Mouse (Mus musculus) T-cell, adult 2 months (primary cell): Measurements from ENCODE around the gene Gbp7.
A peak's percentile ranks its signal among the peaks of the same experiment; 100 is the strongest.
"Not testable (repeated sequence)": the region's sequence is repeated elsewhere in the genome, so short reads cannot be mapped to it uniquely, and the experiment has no call there.

ENCODE experiments used
- DNase-seq: peaks from one replicate; pipeline ENCODE4 v3.0.0; 2022; ENCODE audit warnings: low spot score

The Gbp7 gene

DNA sequence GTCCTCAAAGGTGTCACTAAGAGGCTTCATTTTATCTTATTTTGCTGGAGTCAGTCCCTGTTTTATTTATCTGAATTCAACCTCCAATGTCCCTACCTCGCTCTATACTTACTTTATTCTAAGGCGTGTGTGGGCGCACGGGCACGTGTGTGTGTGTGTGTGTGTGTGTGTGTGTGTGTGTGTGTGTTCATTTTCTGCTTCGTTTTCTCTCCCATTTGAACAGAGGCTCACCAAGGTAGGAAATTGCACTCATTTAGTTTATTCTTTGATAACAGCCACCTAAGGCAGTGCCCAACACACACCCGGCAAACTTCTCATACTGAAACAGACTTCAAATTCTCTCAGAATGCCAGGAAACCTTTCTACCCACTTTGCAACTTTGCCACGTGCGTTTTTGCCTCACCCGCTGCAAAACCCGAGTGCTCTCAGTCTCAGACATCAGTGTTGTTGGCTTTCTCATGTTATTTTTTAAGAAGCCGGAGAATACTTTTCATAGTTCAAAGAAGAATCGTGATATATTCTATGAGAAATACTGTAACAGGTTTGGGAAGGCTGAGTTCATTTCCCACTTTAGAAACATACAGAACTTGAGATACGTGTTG lies 31.0 kb downstream of the Gbp7 start:
- DNase-seq: peak; percentile 6

DNA sequence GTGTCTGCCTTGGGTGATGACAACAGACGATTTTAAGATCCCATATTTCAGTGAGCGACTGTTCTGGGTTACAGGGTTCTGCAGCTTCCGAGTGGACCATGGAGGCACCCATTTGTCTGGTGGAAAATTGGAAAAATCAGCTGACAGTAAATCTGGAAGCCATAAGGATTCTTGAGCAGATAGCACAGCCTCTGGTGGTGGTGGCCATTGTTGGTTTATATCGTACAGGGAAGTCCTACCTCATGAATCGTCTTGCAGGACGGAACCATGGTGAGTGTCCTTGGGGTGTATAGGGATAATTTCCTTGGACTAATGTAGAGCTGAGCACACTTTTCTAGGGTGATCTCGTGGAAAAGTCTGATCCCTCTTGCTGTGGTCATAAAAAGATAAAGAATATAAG lies 31.5 kb downstream of the Gbp7 start:
- no peak for DNase-seq

DNA sequence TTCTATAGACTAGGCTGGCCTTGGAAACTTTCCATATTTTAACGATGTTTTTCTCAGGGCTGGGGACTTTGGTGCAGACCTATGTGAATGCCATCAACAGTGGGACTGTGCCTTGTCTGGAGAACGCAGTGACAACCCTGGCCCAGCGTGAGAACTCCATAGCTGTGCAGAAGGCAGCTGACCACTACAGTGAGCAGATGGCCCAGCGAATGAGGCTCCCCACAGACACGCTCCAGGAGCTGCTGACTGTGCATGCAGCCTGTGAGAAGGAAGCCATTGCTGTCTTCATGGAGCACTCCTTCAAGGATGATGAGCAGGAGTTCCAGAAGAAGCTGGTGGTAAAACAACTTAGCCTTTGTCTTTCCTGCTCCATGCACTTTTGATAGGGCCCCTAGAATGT lies 37.3 kb downstream of the Gbp7 start:
- DNase-seq: not testable (repeated sequence)

- DNase-seq: no peak
Observed at GRCm38 (mm10) chr3:142570738-142571137, 40.6 kb downstream of the Gbp7 start.

- no peak for DNase-seq
Observed at GRCm38 (mm10) chr3:142577108-142577507, 47.0 kb downstream of the Gbp7 start.

- DNase-seq: no peak
Observed at GRCm38 (mm10) chr3:142578342-142578741, 48.2 kb downstream of the Gbp7 start.

GRCm38 (mm10) chr3:142583067-142583466 lies 52.9 kb downstream of the Gbp7 start:
- DNase-seq: no peak

DNA sequence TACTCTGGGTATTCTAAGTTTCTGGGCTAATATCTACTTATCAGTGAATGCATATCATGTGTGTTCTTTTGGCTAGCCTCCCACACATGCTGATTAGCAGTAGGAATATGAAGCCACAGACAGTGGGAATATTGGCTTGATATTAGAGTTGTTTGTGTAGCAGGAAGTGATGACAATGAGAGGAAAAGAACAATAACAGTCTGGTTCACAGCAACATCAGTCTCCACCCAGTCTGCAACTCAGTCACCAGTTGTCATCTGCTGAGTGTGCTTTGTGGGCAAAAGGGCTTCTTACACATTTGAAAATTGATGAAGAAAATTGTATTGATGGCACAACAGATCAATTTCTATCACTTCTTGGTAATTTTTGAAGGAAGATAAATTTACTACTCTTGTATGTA lies 57.2 kb downstream of the Gbp7 start:
- DNase-seq: peak; percentile 27

DNA sequence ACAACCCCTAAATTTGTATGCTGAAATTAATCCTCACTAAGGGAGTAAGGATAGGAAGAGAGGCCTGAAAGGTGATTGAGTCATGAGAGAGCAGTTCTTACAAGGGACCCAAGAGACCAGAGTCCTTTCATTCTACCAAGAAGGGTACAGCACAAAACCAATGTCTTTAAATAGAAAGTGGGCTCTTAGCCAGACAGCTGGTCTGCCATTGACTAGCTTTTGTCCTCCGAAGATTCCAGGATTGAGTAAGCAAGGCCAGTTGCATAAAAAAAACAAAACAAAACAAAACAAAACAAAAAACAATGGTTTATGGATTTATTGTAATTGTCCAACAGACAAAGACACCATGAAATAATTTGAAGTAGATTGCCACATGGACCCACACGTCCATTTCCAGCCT lies 58.7 kb downstream of the Gbp7 start:
- DNase-seq: no peak

DNA sequence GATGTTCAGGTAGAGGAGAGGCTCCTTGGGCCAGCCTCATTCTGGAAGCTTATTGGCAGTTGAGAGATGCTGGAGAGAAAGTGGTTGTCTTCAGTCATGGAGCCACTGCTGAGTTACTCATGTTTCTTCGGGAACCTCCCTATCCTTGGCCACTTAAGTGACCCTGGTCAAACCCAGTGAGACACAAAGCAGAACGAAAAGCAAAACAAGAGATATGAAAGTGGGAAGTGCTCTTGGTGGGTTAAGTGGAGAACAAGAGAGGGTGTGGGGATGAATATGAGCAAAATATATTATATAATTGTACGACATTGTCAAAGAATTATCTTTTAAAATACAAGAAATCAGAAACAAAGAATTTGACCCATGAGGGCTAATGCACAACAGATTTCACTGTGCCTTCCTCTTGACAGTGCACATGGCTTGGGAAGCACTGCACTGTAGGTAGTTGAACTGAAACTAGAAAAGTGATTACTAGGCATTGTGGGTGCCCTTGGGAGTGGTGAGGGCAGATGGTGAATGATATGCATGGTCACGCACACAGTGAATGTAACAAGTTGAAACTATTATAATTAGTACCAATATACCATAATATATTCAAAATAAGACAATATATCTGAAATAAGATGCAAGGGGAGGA lies 60.4 kb downstream of the Gbp7 start:
- DNase-seq: no peak

DNA sequence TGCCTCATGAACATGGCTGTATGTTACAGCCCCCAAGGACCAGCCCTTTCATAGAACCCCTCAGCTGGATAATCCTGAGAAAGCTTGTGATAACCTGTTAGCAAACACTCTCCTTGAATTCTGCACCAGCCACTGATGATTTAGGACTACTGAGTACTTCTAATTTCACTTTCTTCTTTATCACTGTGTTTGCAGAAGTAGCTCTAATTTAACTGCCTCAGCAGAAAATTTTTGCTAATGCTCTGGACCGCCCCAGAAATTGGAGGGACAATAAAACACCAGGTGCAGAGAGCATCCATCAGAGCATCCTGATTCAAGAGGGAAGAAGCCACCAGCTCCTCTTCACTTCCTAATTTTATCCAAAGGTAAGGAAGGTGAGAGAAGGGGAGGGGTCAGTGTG lies 64.4 kb downstream of the Gbp7 start, which contains the start of gene Gbp2b:
Gene Gbp2b, plus strand, starts transcription at position 301 of the 400 bp plus-strand sequence.
- DNase-seq: no peak

DNA sequence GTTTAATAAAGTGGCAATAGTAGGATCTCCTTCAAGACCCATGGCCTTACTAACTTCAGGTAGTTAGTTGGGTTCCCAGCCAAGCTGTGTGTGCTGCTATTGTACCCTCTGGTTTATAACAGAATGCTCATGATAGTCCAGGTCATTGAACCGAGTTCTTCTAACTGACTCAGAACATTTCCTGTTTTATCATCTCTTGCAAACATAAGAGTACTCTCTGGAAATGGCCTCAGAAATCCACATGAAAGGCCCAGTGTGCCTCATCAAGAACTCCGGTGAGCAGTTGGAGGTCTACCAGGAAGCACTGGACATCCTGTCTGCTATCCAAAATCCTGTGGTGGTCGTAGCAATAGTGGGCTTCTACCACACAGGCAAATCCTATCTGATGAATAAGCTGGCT lies 67.8 kb downstream of the Gbp7 start:
- DNase-seq: no peak
